Mouse (Mus musculus) bone marrow, adult 2 months (tissue): Measurements from ENCODE around the gene Prkcz.

Source experiments
- CTCF ChIP-seq: fragments of 200-500 bp; IDR thresholded peaks from 2 replicates; pipeline ENCODE4 v1.5.1; 2011; ENCODE audit warnings: low read length, control low read depth; ENCODE audit not compliant: control insufficient read depth, insufficient read depth
- POLR2A ChIP-seq: fragments of 200-500 bp; IDR thresholded peaks from 2 replicates; pipeline ENCODE4 v1.6.1; 2011; ENCODE audit warnings: low read depth, mild to moderate bottlenecking, control low read depth, low read length, borderline replicate concordance; ENCODE audit not compliant: control insufficient read depth

DNA sequence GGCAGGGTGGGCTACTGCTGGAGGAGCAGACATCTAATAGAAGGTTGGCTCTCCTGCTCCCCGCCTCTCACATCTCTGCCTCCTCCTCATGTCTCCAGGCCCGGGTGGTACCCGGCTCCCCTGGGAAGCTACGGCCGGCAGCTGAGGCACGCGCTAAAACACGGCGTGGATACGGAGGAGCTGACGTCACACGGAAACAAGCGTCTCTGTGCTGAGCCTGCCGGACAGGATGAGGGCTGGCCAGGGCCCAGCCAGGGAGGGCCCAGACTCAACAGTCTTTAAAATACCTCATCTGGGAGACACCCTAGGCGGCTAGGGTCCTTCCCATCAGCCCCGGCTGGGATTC lies 15.6 kb downstream of the Prkcz start:
- TF ChIP-seq CTCF = no peak
- TF ChIP-seq POLR2A = no peak
